Mouse (Mus musculus) hindbrain, embryonic 13.5 days (tissue): ENCODE measurements around the gene Tymp. TPM values are rescaled to one million over a fixed set of nuclear protein-coding genes. Genes with fewer than 3 reads are reported as not detected.
A peak's percentile ranks its signal among the peaks of the same experiment; 100 is the strongest.

Experiments used
- ATAC-seq: fragments of 200-750 bp; cut with Nextera tagmentation; 2 replicates; pipeline ENCODE4 v1.8.0; 2017; ENCODE audit warnings: moderate TSS enrichment; ENCODE audit not compliant: low FRiP score
- H3K27ac ChIP-seq: fragments of 300-500 bp; sonication (generic); 2 replicates; pipeline ENCODE4 v1.5.1; 2015; ENCODE audit warnings: inconsistent platforms, mild to moderate bottlenecking, moderate library complexity
- H3K27me3 ChIP-seq: fragments of 300-500 bp; sonication (generic); 2 replicates; pipeline ENCODE4 v1.6.1; 2015; ENCODE audit warnings: mild to moderate bottlenecking, inconsistent platforms
- H3K36me3 ChIP-seq: fragments of 300-500 bp; sonication (generic); 2 replicates; pipeline ENCODE4 v1.6.1; 2015; ENCODE audit warnings: mild to moderate bottlenecking, inconsistent platforms
- H3K4me1 ChIP-seq: fragments of 300-500 bp; sonication (generic); replicated peaks from 2 replicates; pipeline ENCODE4 v1.6.1; 2015; ENCODE audit warnings: inconsistent platforms
- H3K4me2 ChIP-seq: fragments of 300-500 bp; sonication (generic); 2 replicates; pipeline ENCODE4 v1.6.1; 2015; ENCODE audit warnings: inconsistent platforms, mild to moderate bottlenecking, moderate library complexity
- H3K4me3 ChIP-seq: fragments of 300-500 bp; sonication (generic); 2 replicates; pipeline ENCODE4 v1.5.1; 2015; ENCODE audit warnings: mild to moderate bottlenecking, inconsistent platforms
- H3K9ac ChIP-seq: fragments of 300-500 bp; sonication (generic); 2 replicates; pipeline ENCODE4 v1.6.1; 2015; ENCODE audit warnings: mild to moderate bottlenecking, inconsistent platforms
- H3K9me3 ChIP-seq: fragments of 300-500 bp; sonication (generic); 2 replicates; pipeline ENCODE4 v1.6.1; 2016; ENCODE audit warnings: inconsistent platforms
- WGBS: fragments of 180-500 bp; shearing (Covaris S2); methylation state at CpG from one replicate; pipeline ENCODE4 v1.1.7; 2015; 5-methylcytosine and 5-hydroxymethylcytosine counted together
- polyA plus RNA-seq: library from polyadenylated mRNA; unstranded; fragments of >200 nt; fragmentation: Nextera tagmentation; extraction: Ambion mirVana; gene quantifications from 2 replicates; pipeline ENCODE4 v1.2.1, GENCODE M21; 2015

Tymp gene
- polyA plus RNA-seq, 1 experiment from 2014 or later: 2.4 TPM

DNA sequence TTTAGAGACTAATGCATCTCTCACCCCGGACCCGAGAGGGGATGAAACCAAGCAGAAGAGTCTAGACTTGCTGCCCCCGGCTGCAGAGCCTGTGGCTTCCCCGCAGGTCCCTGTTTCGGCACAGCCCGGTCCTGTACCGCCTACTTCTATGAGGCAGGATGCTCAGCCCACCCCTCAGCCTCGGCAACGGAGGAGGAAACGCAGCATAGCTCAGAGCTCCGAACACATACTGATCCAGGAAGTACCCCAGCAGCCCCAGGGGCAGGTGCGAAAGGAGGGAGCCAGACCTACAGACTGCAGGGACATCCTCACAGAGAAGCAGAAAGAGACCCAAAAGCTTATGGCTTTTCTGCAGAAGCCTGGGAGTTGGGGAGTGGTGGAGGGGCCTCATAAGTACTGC, 10.3 kb upstream of the Tymp start:
- Histone ChIP-seq H3K36me3 (no peaks in the 10 kb centered on the region), H3K27ac (no peak overlapping the region), H3K9ac (no peak overlapping the region), H3K4me1 (no peaks in the 10 kb centered on the region), H3K27me3 (peaks cover 7% of the 10 kb centered on the region; the same call in 1 of the 2 replicates), H3K9me3 (no peaks in the 10 kb centered on the region), H3K4me3 (no peak overlapping the region), H3K4me2 (no peak overlapping the region)
- ATAC-seq: no peak
- 50% methylated on average over 12 of the region's 12 CpGs for WGBS

DNA sequence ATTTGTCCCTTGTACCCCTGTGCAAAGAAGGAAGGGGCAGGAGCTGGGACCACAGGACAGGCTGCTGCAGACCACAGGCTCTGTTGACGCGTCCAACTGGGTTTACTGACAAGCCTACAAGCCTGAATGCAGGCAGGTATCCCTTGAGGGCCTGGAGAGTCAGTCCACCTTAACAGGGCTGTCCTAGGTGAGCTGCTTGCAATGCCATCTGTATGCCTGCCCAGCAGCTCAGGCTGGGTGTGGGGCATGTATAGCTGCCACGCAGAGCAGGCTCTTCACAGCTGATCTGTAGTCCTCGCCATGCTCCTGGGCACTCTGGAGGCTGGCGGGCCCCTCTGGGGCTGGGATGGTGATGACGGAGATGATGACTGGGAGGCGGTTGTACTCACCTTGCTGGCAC, 7.8 kb upstream of the Tymp start, which contains the start of gene Klhdc7b:
TSS of gene Klhdc7b (plus strand) at position 301 of the 400 bp plus-strand sequence.
- WGBS: 89% methylated on average over 7 of the region's 7 CpGs
- no peak for ATAC-seq
- Histone ChIP-seq H3K27me3 (peaks cover 25% of the 10 kb centered on the region), H3K9me3 (no peaks in the 10 kb centered on the region), H3K4me1 (no peaks in the 10 kb centered on the region), H3K4me2 (no peak within 1 kb of the TSS), H3K36me3 (no peaks in the 10 kb centered on the region), H3K27ac (no peak within 1 kb of the TSS), H3K9ac (no peak within 1 kb of the TSS), H3K4me3 (no peak within 1 kb of the TSS)

DNA sequence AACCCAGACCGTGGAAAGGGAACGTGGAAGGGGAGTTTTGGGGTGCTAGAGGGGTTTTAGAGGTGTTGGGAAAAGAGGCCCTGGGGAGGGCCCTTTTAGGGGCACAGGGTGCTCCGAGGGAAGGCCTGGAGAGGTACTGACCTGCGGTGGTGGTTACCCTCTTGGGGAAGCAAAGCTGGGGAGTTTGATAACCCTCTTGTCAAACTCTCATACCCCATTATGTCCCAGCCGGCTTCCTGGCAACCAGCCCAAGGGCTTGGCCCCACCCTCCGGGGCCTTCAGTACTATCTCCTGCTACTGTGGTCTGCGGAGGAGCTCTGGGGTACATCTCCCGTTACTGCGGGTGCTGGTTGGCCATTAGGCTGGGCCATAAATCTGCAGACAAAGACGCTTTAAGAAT, 2.6 kb upstream of the Tymp start:
- Histone ChIP-seq H3K27ac (no peak overlapping the region), H3K4me1 (peaks cover 26% of the 10 kb centered on the region), H3K9me3 (no peaks in the 10 kb centered on the region), H3K9ac (no peak overlapping the region), H3K4me2 (peak overlapping the region; percentile 61), H3K4me3 (peak overlapping the region; percentile 37), H3K27me3 (peaks cover 56% of the 10 kb centered on the region), H3K36me3 (no peaks in the 10 kb centered on the region)
- no peak for ATAC-seq
- WGBS: 13% methylated on average over 10 of the region's 10 CpGs

DNA sequence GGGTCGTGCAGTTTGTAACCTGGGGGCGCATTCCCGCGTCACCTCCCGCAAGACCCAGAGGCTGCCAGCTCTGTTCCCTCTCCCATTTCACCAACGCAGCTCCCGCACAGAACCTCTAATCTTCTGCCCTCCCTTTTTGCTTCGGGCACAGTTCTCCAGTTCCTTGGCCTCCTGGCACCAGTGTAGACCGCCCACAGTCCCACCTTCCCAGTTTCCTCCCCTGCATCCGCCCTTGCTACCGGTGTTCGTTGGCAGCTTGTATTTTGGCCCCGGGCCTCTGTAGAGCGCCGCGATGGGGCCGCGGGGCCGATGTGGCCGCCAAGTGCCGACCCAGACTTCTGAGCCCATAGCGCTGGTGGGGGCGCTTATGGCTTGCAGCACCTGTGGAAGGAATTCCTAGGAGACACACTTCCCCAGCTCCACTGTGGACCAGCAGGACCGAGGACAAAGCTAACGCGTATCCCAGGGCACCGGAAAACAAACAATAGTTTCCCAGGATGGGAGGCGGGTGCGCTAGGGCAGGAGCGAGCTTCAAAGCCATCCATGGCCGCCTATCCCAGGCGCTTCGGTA, 2.1 kb upstream of the Tymp start, which contains the start of gene Odf3b:
TSS of gene Odf3b (minus strand) at position 452 of the 571 bp plus-strand sequence.
- ATAC-seq: no peak
- Histone ChIP-seq H3K27ac (no peak within 1 kb of the TSS), H3K9me3 (no peaks in the 10 kb centered on the region), H3K4me3 (peak within 1 kb of the TSS; percentile 37), H3K9ac (peak within 1 kb of the TSS; percentile 63), H3K27me3 (peaks cover 56% of the 10 kb centered on the region), H3K36me3 (no peaks in the 10 kb centered on the region), H3K4me1 (peaks cover 31% of the 10 kb centered on the region), H3K4me2 (peak within 1 kb of the TSS; percentile 61)
- 1% methylated on average over 33 of the region's 33 CpGs for WGBS

DNA sequence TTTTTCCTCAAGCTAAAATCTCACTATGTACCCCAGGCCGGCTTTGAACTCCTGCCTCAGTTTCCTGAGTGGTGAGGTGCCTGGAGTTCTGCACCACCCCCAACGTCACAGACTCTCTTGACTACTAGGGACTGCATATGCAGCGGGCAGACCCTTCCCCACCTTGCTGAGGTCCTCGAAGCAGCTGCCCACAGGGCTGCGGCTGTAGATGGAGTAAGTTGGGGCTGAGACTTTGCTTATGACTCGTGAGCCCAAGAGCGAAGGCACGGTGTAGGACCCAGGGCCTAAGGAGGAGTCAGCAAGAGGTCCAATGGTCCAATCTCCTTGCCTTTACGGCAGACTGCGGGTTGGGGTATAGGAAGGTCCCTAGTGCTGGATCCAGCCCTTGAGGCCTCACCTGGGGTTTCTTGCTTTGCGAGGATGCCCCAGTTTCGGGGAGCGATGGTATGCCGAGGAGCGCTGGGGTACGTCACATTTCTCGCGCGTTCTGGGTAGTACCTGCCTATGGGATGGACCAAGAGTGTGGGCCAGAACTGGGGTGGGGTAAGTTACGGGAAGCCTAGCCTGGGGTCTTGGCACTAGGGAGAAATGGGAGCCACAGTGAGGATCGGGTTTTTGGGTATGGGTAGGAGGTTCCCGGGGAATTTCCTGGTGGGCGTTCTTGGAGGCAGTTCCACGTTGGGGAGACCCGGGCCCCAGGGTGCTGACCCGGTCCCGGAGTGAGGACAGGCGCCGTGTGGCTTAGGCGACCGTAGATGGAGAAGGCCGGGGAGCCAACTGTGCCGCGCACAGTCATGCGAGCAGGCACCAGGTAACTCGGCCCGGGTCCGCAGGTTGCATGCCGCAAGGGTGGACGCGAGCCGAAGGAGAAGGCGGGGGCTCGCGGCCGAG, 1.3 kb upstream of the Tymp start:
- H3K27ac ChIP-seq: no peak overlapping the region
- H3K4me3 ChIP-seq: peak overlapping the region; percentile 37
- H3K27me3 ChIP-seq: peaks cover 56% of the 10 kb centered on the region
- no peaks in the 10 kb centered on the region for H3K36me3 ChIP-seq
- peak overlapping the region; percentile 63 for H3K9ac ChIP-seq
- H3K4me1 ChIP-seq: peaks cover 32% of the 10 kb centered on the region
- no peaks in the 10 kb centered on the region for H3K9me3 ChIP-seq
- peak overlapping the region; percentile 61 for H3K4me2 ChIP-seq
- 10% methylated on average over 46 of the region's 46 CpGs for WGBS
- ATAC-seq: no peak

DNA sequence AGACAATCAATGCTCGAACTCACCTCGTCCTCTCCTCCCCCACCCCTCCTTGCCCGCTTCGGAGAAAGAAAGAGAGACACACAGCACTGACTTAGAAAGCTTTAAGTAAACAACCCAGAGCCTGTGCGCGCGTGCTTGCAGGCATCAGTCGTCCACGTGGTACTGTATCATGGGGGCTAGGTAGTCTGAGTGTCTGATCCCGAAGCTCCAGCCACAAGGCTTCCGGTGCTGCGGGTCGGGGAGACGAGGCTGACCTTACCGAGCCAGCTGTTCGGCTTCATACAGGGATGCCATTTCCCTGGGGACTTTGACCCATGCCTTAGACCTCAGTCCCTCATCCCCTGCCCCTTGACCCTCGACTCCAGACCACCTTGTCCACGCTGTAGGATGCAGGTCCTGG, 523 bp upstream of the Tymp start:
- Histone ChIP-seq H3K4me1 (peaks cover 41% of the 10 kb centered on the region), H3K9ac (peak overlapping the region; percentile 6; the same call in 1 of the 2 replicates), H3K27me3 (peaks cover 56% of the 10 kb centered on the region), H3K9me3 (no peaks in the 10 kb centered on the region), H3K4me3 (0 out of 2 replicates have a peak overlapping the region, but pooled peaks have one; percentile 1), H3K36me3 (peaks cover 5% of the 10 kb centered on the region), H3K27ac (no peak overlapping the region), H3K4me2 (0 out of 2 replicates have a peak overlapping the region, but pooled peaks have one; percentile 4)
- 14% methylated on average over 18 of the region's 18 CpGs for WGBS
- no peak for ATAC-seq

DNA sequence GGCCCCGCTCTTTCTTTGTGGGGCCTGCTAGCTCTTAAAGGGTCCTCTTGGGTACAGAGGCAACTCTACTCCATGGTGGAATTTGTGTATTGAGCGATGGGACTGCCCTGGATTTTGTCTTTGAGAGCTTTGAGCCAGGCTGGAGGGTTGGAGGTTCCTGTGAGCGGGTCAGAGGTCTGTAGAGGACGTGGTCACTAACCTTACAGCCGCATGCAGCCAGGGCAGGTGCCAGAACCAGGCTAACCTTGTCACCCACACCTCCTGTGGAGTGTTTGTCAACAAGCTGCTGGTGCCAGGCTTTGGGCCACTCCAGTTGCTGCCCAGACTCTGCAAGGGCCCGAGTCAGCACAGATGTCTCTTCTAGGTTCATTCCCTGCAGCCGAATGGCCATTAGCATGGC, 799 bp downstream of the Tymp start:
- Histone ChIP-seq H3K4me3 (no peak overlapping the region), H3K27me3 (peaks cover 52% of the 10 kb centered on the region), H3K9me3 (no peaks in the 10 kb centered on the region), H3K9ac (no peak overlapping the region), H3K4me1 (peaks cover 44% of the 10 kb centered on the region), H3K4me2 (no peak overlapping the region), H3K27ac (no peak overlapping the region), H3K36me3 (peaks cover 18% of the 10 kb centered on the region)
- WGBS: 85% methylated on average over 7 of the region's 7 CpGs
- no peak for ATAC-seq

DNA sequence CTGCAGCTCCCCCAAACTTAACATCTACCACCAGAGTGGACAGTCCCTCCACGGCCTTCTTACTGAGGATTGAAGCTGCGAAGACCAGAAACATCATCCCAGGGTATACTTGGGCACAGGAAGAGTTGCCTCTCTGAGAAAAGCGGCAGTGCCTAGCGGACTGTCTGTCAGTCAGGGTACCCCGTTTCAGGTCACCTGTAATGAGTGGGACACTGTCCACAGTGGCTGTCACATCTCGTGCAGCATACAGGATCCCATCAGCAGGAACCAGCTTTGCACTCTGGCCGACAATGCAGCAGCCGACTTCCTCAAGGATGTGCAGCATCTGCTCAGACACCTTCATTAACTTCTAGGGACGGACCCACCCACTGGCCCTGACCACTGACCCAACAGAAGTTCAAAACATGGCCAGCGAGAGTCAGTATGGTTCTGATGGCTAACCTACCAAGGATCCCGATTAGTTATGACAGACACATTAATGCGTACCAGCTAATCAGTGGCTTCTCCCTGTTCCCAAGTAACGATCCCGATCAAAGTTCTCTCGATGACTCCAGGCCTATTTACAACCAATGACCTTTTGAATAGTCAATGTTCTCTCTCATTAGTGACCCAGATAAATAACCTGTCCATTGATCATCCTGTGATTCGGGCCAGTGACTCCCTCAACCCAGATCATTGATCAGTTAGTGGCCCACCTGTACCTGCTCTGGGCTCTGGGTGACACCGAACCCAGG, 1.9 kb downstream of the Tymp start:
- Histone ChIP-seq H3K36me3 (peaks cover 29% of the 10 kb centered on the region), H3K4me2 (no peak overlapping the region), H3K9ac (peak overlapping the region; percentile 87; the same call in 1 of the 2 replicates), H3K4me3 (no peak overlapping the region), H3K27me3 (peaks cover 42% of the 10 kb centered on the region), H3K9me3 (no peaks in the 10 kb centered on the region), H3K27ac (no peak overlapping the region), H3K4me1 (peaks cover 44% of the 10 kb centered on the region)
- 92% methylated on average over 17 of the region's 17 CpGs for WGBS
- ATAC-seq: no peak

DNA sequence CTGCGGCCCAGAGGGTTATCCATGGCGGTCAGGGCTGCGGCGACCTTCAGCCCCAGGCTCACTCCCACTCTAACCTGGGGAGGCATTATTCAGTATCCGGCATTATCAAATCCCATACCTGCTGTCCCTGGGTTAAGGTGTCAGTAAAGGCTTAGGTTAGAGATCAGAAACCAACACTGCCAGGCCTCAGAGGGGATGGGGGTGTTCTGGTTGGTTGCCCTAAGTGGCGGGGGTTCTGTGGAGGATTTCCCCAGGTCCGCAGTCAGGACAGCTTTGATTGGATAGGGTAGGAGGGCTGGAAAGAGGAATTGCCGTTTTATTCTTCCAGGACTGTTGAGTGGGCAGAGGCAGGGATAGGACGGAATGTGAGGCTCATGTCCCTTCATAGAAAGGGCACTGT, 2.5 kb downstream of the Tymp start:
- Histone ChIP-seq H3K4me3 (peak overlapping the region; percentile 68), H3K36me3 (peaks cover 35% of the 10 kb centered on the region), H3K9ac (peak overlapping the region; percentile 87), H3K4me2 (peak overlapping the region; percentile 86), H3K9me3 (no peaks in the 10 kb centered on the region), H3K27me3 (peaks cover 36% of the 10 kb centered on the region), H3K4me1 (peaks cover 42% of the 10 kb centered on the region), H3K27ac (peak overlapping the region; percentile 96)
- no peak for ATAC-seq
- 54% methylated on average over 9 of the region's 9 CpGs for WGBS

DNA sequence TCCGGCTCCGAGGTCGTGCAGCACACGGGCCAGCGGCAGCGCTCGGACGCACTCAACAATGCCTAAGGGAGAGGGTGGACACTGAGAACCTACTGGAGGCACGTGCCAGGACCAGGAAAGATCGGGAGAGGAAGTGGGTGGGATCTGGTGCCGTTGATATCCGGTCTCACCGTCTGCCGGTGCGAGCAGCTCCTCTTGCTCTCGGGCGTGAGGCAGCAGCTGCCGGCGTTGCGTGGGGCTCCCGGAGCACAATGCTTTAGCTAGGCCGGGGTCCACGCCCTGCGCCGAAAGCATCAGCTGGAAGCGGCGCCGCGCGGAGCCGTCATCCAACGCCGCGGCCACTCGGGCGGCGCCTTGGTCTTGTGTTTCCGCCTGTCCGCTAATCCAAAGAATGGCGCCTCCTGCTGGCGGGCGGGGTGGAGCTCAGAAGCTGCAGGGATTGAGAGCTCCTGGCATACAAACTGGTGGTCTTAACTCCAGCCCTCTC, 3.0 kb downstream of the Tymp start, which contains the start of gene Sco2:
TSS of gene Sco2 (minus strand) at position 85 of the 487 bp plus-strand sequence.
- Histone ChIP-seq H3K4me3 (peak within 1 kb of the TSS; percentile 68), H3K36me3 (peaks cover 41% of the 10 kb centered on the region), H3K9ac (peak within 1 kb of the TSS; percentile 87), H3K27ac (peak within 1 kb of the TSS; percentile 96), H3K4me2 (peak within 1 kb of the TSS; percentile 86), H3K27me3 (peaks cover 31% of the 10 kb centered on the region), H3K9me3 (no peaks in the 10 kb centered on the region), H3K4me1 (peaks cover 36% of the 10 kb centered on the region)
- WGBS: under 1% methylated on average over 42 of the region's 42 CpGs
- ATAC-seq: peak; percentile 86

DNA sequence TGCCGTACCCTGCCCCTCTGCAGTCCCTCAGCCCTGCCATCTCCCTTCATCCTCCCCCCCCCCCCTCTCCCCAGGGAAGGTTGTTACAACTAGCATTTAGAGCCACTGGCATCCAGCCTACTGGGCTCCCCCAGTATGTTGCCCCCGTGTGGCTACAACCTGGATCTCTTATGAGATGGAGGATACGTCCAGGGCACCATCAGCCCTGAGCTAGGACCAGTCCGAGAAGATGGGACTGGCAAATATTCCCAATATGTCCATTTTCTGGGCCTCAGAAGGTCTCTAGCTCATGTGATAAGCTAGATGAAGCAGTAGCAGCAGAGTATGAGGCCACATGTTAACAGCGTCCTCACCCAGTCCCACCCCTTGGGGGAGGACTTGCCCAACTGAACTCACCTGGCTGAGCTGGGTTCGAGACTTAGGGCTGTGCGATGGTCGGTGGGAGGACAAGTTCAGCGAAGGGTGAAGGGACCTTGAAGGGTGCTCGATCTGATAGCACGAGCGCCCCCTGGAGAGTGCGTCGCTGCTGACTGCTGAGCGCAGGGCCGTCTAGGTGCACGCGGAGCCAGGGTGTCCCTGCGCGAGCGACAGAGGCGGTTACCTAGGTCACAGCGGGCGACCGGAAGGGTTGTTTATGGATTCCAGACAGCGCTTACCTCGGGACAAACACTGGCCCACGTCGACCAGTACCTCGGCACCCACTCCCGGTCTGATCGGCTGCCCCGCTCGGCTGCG, 3.6 kb downstream of the Tymp start:
- Histone ChIP-seq H3K27me3 (peaks cover 25% of the 10 kb centered on the region), H3K36me3 (peaks cover 47% of the 10 kb centered on the region), H3K4me2 (peak overlapping the region; percentile 86), H3K4me3 (peak overlapping the region; percentile 68), H3K9me3 (no peaks in the 10 kb centered on the region), H3K9ac (peak overlapping the region; percentile 87), H3K4me1 (peaks cover 30% of the 10 kb centered on the region), H3K27ac (peak overlapping the region; percentile 96)
- ATAC-seq: peak; percentile 80
- 2% methylated on average over 35 of the region's 35 CpGs for WGBS
